Mouse (Mus musculus) T-helper 2 cell (primary cell): Measurements from ENCODE around the gene Dlgap4.

Source experiments
- in situ Hi-C: fragments of 300-600 bp; cut with MboI, MseI; formaldehyde crosslinking; loops from one replicate; pipeline ENCODE4 v1.15.1; 2025; ENCODE audit warnings: high pct_unique_total_duplicates

The Dlgap4 gene

GRCm38 (mm10) chr2:156803698-156804372, 190.3 kb downstream of the Dlgap4 start:
- in situ Hi-C loops, result no loop called here

- in situ Hi-C loops, result no loop called here
Measured at GRCm38 (mm10) chr2:156804589-156804988, 191.1 kb downstream of the Dlgap4 start.

GRCm38 (mm10) chr2:156806886-156807285, 193.4 kb downstream of the Dlgap4 start:
- in situ Hi-C loops, result no loop called here

- in situ Hi-C loops, result no loop called here
Measured at GRCm38 (mm10) chr2:156809579-156809978, 196.1 kb downstream of the Dlgap4 start.

DNA sequence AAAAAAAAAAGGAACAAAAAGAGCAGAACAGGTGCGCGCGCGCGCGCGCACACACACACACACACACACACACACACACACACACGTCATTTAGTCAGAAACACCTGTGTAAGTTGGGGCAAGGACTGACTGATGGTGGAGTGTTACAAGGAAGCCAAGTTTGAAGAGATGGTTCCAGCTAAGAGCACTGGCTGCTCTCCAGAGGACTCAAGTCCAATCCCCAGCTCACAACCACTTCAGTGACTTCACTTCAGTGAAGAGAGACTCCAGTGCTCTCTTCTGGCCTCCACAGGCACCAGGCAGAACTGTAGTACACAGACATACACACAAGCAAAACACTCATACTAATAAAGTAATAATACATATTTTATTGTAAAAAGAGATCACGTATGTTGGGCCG, 197.2 kb downstream of the Dlgap4 start:
- in situ Hi-C loops, result no loop called here

- in situ Hi-C loops, result no loop called here
Measured at GRCm38 (mm10) chr2:156811556-156811955, 198.1 kb downstream of the Dlgap4 start.
